ENCODE assay signal across 8 mouse cellular contexts in genomic region chr17:21579493-21580175, GRCm38 (mm10). TPM values are rescaled to one million over a fixed set of nuclear protein-coding genes. Genes with fewer than 3 reads are reported as not detected.
DNase-seq lines count a peak whose midpoint lies in the region; ATAC-seq and TF ChIP-seq lines count a peak whose summit lies in the region.
"Had no signal": no experiment of that assay in that cellular context is flagged by ENCODE, and none has a peak within 500 bp of the region (broad histone marks: within the 10 kb centered on the region; RNA-seq: fewer than 3 reads in every experiment).

No protein-coding gene starts in this region.

- no peak overlapping the region for H3K9ac ChIP-seq in forebrain, embryonic 12.5 days
- H3K9ac ChIP-seq in intestine, postnatal 0 days (ENCODE audit: low read depth, low read length), result no peak overlapping the region
- no peak overlapping the region for H3K9ac ChIP-seq in liver, embryonic 16.5 days (ENCODE audit: low read depth, low read length)
- H3K9ac ChIP-seq: limb, embryonic 15.5 days had no signal

- peak; percentile 60; the same call in 1 of the 2 replicates for ATAC-seq in forebrain, embryonic 12.5 days (ENCODE audit: low FRiP score)
- peak; percentile 88 for ATAC-seq in intestine, postnatal 0 days
- peak; percentile 69 for ATAC-seq in liver, embryonic 16.5 days (ENCODE audit: low read depth)

- no peak for TF ChIP-seq CTCF in thymus, adult 2 months (IDR thresholded peaks at IDR 0.05; ENCODE audit: borderline replicate concordance, control insufficient read depth, extremely low read depth, insufficient read depth, low read length, poor library complexity)
- peak; percentile 57 for TF ChIP-seq CTCF in bone marrow, adult 2 months (IDR thresholded peaks at IDR 0.05; ENCODE audit: control insufficient read depth, insufficient read depth, low read length)
- TF ChIP-seq CTCF in intestine, postnatal 0 days (IDR thresholded peaks at IDR 0.05; ENCODE audit: low read depth), result peak; percentile 79

- no peak overlapping the region for H3K4me2 ChIP-seq in forebrain, embryonic 12.5 days
- H3K4me2 ChIP-seq in intestine, postnatal 0 days (replicated peaks; ENCODE audit: low read depth), result 0 out of 2 replicates have a peak overlapping the region, but pooled peaks have one; percentile 17
- H3K4me2 ChIP-seq in liver, embryonic 16.5 days (ENCODE audit: low read depth, low read length), result no peak overlapping the region
- H3K4me2 ChIP-seq: limb, embryonic 15.5 days had no signal

- H3K4me1 ChIP-seq in thymus, adult 2 months (replicated peaks; ENCODE audit: control insufficient read depth, insufficient read depth, low read length), result no peaks in the 10 kb centered on the region
- no peaks in the 10 kb centered on the region for H3K4me1 ChIP-seq in bone marrow, adult 2 months (ENCODE audit: control insufficient read depth, insufficient read depth, low read length)
- no peaks in the 10 kb centered on the region for H3K4me1 ChIP-seq in forebrain, embryonic 12.5 days
- no peaks in the 10 kb centered on the region for H3K4me1 ChIP-seq in intestine, postnatal 0 days (replicated peaks; ENCODE audit: control insufficient read depth, insufficient read depth, low read length)
- H3K4me1 ChIP-seq in liver, embryonic 16.5 days (ENCODE audit: control insufficient read depth, low read depth, low read length), result no peaks in the 10 kb centered on the region
- H3K4me1 ChIP-seq: limb, embryonic 15.5 days had no signal

- no peaks in the 10 kb centered on the region for H3K36me3 ChIP-seq in thymus, adult 2 months (ENCODE audit: control insufficient read depth, insufficient read depth, low read length)
- peaks cover 20% of the 10 kb centered on the region for H3K36me3 ChIP-seq in forebrain, embryonic 12.5 days (replicated peaks)
- H3K36me3 ChIP-seq in intestine, postnatal 0 days (ENCODE audit: control insufficient read depth, insufficient read depth), result peaks cover 13% of the 10 kb centered on the region
- H3K36me3 ChIP-seq in liver, embryonic 16.5 days (ENCODE audit: control insufficient read depth, insufficient read depth), result peaks cover 12% of the 10 kb centered on the region

- H3K9me3 ChIP-seq in forebrain, embryonic 12.5 days, result no peaks in the 10 kb centered on the region
- H3K9me3 ChIP-seq in intestine, postnatal 0 days (ENCODE audit: control insufficient read depth), result no peaks in the 10 kb centered on the region
- H3K9me3 ChIP-seq in liver, embryonic 16.5 days (replicated peaks; ENCODE audit: control insufficient read depth, low read length), result no peaks in the 10 kb centered on the region
- H3K9me3 ChIP-seq: limb, embryonic 15.5 days had no signal

- H3K27me3 ChIP-seq in thymus, adult 2 months (ENCODE audit: control insufficient read depth, insufficient read depth, low read length), result no peaks in the 10 kb centered on the region
- no peaks in the 10 kb centered on the region for H3K27me3 ChIP-seq in forebrain, embryonic 12.5 days
- no peaks in the 10 kb centered on the region for H3K27me3 ChIP-seq in intestine, postnatal 0 days (replicated peaks; ENCODE audit: control insufficient read depth, insufficient read depth, low read length)
- no peaks in the 10 kb centered on the region for H3K27me3 ChIP-seq in liver, embryonic 16.5 days (ENCODE audit: control insufficient read depth, insufficient read depth, low read depth, low read length)
- H3K27me3 ChIP-seq: limb, embryonic 15.5 days had no signal

- DNase-seq in thymus, adult 2 months, result peak; percentile 37
- no peak for DNase-seq in thymus, adult 18-20 months
- peak; percentile 33 for DNase-seq in retina, adult 2 months (ENCODE audit: low read depth, low spot score)

- no peak overlapping the region for H3K4me3 ChIP-seq in thymus, adult 2 months (ENCODE audit: control insufficient read depth, insufficient read depth, low read length)
- H3K4me3 ChIP-seq in bone marrow, adult 2 months (replicated peaks; ENCODE audit: control insufficient read depth, low read depth, low read length), result no peak overlapping the region
- no peak overlapping the region for H3K4me3 ChIP-seq in forebrain, embryonic 12.5 days (replicated peaks)
- H3K4me3 ChIP-seq in intestine, postnatal 0 days (ENCODE audit: low read depth, low read length), result no peak overlapping the region
- H3K4me3 ChIP-seq in liver, embryonic 16.5 days (ENCODE audit: low read depth, low read length), result no peak overlapping the region
- H3K4me3 ChIP-seq: limb, embryonic 15.5 days had no signal

- TF ChIP-seq POLR2A in thymus, adult 2 months (IDR thresholded peaks at IDR 0.05; ENCODE audit: control insufficient read depth, extremely low read depth, insufficient read depth, low read length, poor library complexity), result no peak
- TF ChIP-seq POLR2A in bone marrow, adult 2 months (IDR thresholded peaks at IDR 0.05; ENCODE audit: borderline replicate concordance, control insufficient read depth, low read depth, low read length), result no peak

- H3K27ac ChIP-seq in thymus, adult 2 months (ENCODE audit: control insufficient read depth, insufficient read depth, low read length), result no peak overlapping the region
- H3K27ac ChIP-seq in bone marrow, adult 2 months (ENCODE audit: control insufficient read depth, insufficient read depth, low read depth, low read length, poor library complexity), result no peak overlapping the region
- H3K27ac ChIP-seq in forebrain, embryonic 12.5 days, result no peak overlapping the region
- no peak overlapping the region for H3K27ac ChIP-seq in intestine, postnatal 0 days (ENCODE audit: low read depth, low read length)
- H3K27ac ChIP-seq in liver, embryonic 16.5 days (ENCODE audit: low read length), result no peak overlapping the region
- H3K27ac ChIP-seq: limb, embryonic 15.5 days had no signal

- 39% methylated on average over 5 of the region's 5 CpGs for WGBS in thymus, adult 2 months
- 27% methylated on average over 5 of the region's 5 CpGs for WGBS in bone marrow, adult 2 months
- WGBS in forebrain, embryonic 12.5 days, result 28% methylated on average over 5 of the region's 5 CpGs
- WGBS in intestine, postnatal 0 days, result 22% methylated on average over 5 of the region's 5 CpGs
- 12% methylated on average over 5 of the region's 5 CpGs for WGBS in liver, embryonic 16.5 days (ENCODE audit: insufficient replicate concordance)

RNA-seq across cellular contexts. Expression of gene Zfp948, which starts 12.8 kb away (rescaled TPM):
- 0.14 and 0.44 TPM in 2 replicates for polyA plus RNA-seq in thymus, adult 2 months (2012; rRNA removed)
- 1.7 and 2.6 TPM in 2 replicates for polyA plus RNA-seq in bone marrow, adult 2 months (2011; ENCODE audit: insufficient read depth, insufficient read length, low replicate concordance, missing spikeins)
- polyA plus RNA-seq in forebrain, embryonic 12.5 days (2016; fragmentation: Nextera tagmentation; extraction: Ambion mirVana), result 15.0 and 16.2 TPM in 2 replicates
- 13.7 and 15.1 TPM in 2 replicates for polyA plus RNA-seq in intestine, postnatal 0 days (2015; fragmentation: Nextera tagmentation; extraction: Ambion mirVana)
- polyA plus RNA-seq in liver, embryonic 16.5 days (2015; fragmentation: Nextera tagmentation; extraction: Ambion mirVana), result 5.1 and 5.2 TPM in 2 replicates

RNA-seq across cellular contexts. Expression of gene Zfp52, which starts 44.3 kb away (rescaled TPM):
- polyA plus RNA-seq in thymus, adult 2 months (2012; rRNA removed), result 0.47 and 0.73 TPM in 2 replicates
- polyA plus RNA-seq in bone marrow, adult 2 months (2011; ENCODE audit: insufficient read depth, insufficient read length, low replicate concordance, missing spikeins), result 3.3 and 4.0 TPM in 2 replicates
- 1.7 and 1.9 TPM in 2 replicates for polyA plus RNA-seq in forebrain, embryonic 12.5 days (2016; fragmentation: Nextera tagmentation; extraction: Ambion mirVana)
- polyA plus RNA-seq in intestine, postnatal 0 days (2015; fragmentation: Nextera tagmentation; extraction: Ambion mirVana), result 2.7 and 3.5 TPM in 2 replicates
- 0.59 and 0.86 TPM in 2 replicates for polyA plus RNA-seq in liver, embryonic 16.5 days (2015; fragmentation: Nextera tagmentation; extraction: Ambion mirVana)

Comparison
In these comparisons a context has a peak if more than half of its experiments do, and no peak if none do; other contexts are left out.
1. DNase-seq: peak in thymus, adult 2 months (single experiment) and retina, adult 2 months (single experiment); none in thymus, adult 18-20 months (0 of 2).
2. Peak in every context shown above with its lines, with median percentiles within 50 percentile points of each other: ATAC-seq.